In the genomic region with DNA sequence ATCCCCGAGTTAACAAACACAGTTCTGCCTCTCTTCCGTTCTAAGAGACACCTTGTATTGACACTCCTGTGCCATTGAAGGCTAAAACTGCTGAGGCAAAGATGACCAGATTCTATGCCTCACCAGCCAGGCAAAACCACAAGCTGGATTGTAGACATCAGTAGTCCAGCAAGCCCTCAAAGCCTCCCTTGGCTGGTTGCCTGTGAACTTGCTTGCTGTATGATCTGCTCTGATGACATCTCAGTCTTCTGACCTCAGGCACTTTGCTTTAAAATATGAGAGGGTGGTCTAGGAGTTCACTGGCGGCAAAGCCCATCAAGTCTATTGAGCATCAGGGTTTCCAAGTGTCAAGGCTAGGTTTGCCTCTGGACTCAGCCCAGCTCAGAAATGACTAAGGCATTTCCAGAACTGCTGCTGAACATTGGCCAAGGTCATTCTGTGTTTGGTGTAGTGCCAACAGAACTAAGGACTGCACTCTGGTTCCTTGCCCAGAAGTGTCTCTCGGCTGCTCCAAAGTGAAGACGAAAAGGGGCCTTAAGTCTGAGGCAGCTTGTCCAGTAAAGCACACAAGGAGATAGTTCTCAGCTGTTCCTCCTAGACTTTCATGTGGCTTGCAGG, we compare ENCODE assay signal across 9 mouse cellular contexts.
DNase-seq lines count a peak whose midpoint lies in the region; ATAC-seq lines count a peak whose summit lies in the region.
"Had no signal": no experiment of that assay in that cellular context is flagged by ENCODE, and none has a peak within 500 bp of the region (broad histone marks: within the 10 kb centered on the region; RNA-seq: fewer than 3 reads in every experiment).

No protein-coding gene starts in this region.

- no peak overlapping the region for H3K9ac ChIP-seq in embryonic facial prominence, embryonic 14.5 days (ENCODE audit: low read depth, low read length)
- no peak overlapping the region for H3K9ac ChIP-seq in stomach, embryonic 16.5 days (ENCODE audit: low read length)
- no peak overlapping the region for H3K9ac ChIP-seq in midbrain, embryonic 16.5 days (ENCODE audit: low read depth, low read length)
- H3K9ac ChIP-seq: hindbrain, embryonic 15.5 days had no signal

- H3K27ac ChIP-seq in embryonic facial prominence, embryonic 14.5 days (replicated peaks; ENCODE audit: low read depth, low read length) = no peak overlapping the region
- H3K27ac ChIP-seq in embryonic facial prominence, embryonic 10.5 days (replicated peaks) = no peak overlapping the region
- 0 out of 2 replicates have a peak overlapping the region, but pooled peaks have one; percentile 1 for H3K27ac ChIP-seq in stomach, embryonic 16.5 days (ENCODE audit: low read length)
- H3K27ac ChIP-seq in midbrain, embryonic 16.5 days (ENCODE audit: low read length) = no peak overlapping the region
- H3K27ac ChIP-seq: hindbrain, embryonic 15.5 days had no signal

- WGBS in embryonic facial prominence, embryonic 14.5 days = 74% methylated on average over 5 of the region's 5 CpGs
- WGBS in embryonic facial prominence, embryonic 10.5 days = 91% methylated on average over 5 of the region's 5 CpGs
- 57% methylated on average over 5 of the region's 5 CpGs for WGBS in stomach, embryonic 16.5 days
- 82% methylated on average over 5 of the region's 5 CpGs for WGBS in midbrain, embryonic 16.5 days

- no peak overlapping the region for H3K4me3 ChIP-seq in embryonic facial prominence, embryonic 14.5 days (ENCODE audit: low read depth, low read length)
- H3K4me3 ChIP-seq in embryonic facial prominence, embryonic 10.5 days = no peak overlapping the region
- no peak overlapping the region for H3K4me3 ChIP-seq in stomach, embryonic 16.5 days (replicated peaks; ENCODE audit: low read length)
- no peak overlapping the region for H3K4me3 ChIP-seq in midbrain, embryonic 16.5 days (ENCODE audit: low read depth, low read length)
- H3K4me3 ChIP-seq: hindbrain, embryonic 15.5 days had no signal

- peak; percentile 31 for DNase-seq in embryonic facial prominence, embryonic 14.5 days (ENCODE audit: low spot score)
- no peak for DNase-seq in embryonic facial prominence, embryonic 10.5 days (ENCODE audit: low spot score)
- DNase-seq in 3134 (ENCODE audit: extremely low read depth, insufficient read length, low spot score) = peak; percentile 65
- peak; percentile 59 to 60 for DNase-seq in gastrocnemius, adult 8-10 months (ENCODE audit: low spot score in 2 of 2)
- DNase-seq in kidney, postnatal 10 days = peak; percentile 86

- no peaks in the 10 kb centered on the region for H3K9me3 ChIP-seq in embryonic facial prominence, embryonic 14.5 days (ENCODE audit: control insufficient read depth, low read length)
- no peaks in the 10 kb centered on the region for H3K9me3 ChIP-seq in embryonic facial prominence, embryonic 10.5 days
- no peaks in the 10 kb centered on the region for H3K9me3 ChIP-seq in stomach, embryonic 16.5 days (replicated peaks; ENCODE audit: control insufficient read depth, low read length)
- no peaks in the 10 kb centered on the region for H3K9me3 ChIP-seq in midbrain, embryonic 16.5 days (replicated peaks; ENCODE audit: control insufficient read depth, low read length, poor library complexity, severe bottlenecking)
- H3K9me3 ChIP-seq: hindbrain, embryonic 15.5 days had no signal

- no peak for ATAC-seq in embryonic facial prominence, embryonic 14.5 days (ENCODE audit: low read depth)
- ATAC-seq in stomach, embryonic 16.5 days (ENCODE audit: insufficient read depth, low FRiP score) = peak; percentile 86
- ATAC-seq in midbrain, embryonic 16.5 days = no peak
- ATAC-seq in megakaryocyte progenitor cell, adult 5-6 weeks (replicated peaks; ENCODE audit: poor library complexity) = no peak

- no peaks in the 10 kb centered on the region for H3K27me3 ChIP-seq in embryonic facial prominence, embryonic 14.5 days (replicated peaks; ENCODE audit: control insufficient read depth, insufficient read depth, low read length)
- no peaks in the 10 kb centered on the region for H3K27me3 ChIP-seq in embryonic facial prominence, embryonic 10.5 days (replicated peaks; ENCODE audit: low read depth, poor library complexity, severe bottlenecking)
- H3K27me3 ChIP-seq in stomach, embryonic 16.5 days (ENCODE audit: control insufficient read depth, insufficient read depth, low read length) = no peaks in the 10 kb centered on the region
- H3K27me3 ChIP-seq in midbrain, embryonic 16.5 days (ENCODE audit: control insufficient read depth, insufficient read depth, low read depth, low read length) = no peaks in the 10 kb centered on the region
- H3K27me3 ChIP-seq: hindbrain, embryonic 15.5 days had no signal

- H3K4me1 ChIP-seq in embryonic facial prominence, embryonic 14.5 days (ENCODE audit: control insufficient read depth, insufficient read depth, low read length) = no peaks in the 10 kb centered on the region
- no peaks in the 10 kb centered on the region for H3K4me1 ChIP-seq in embryonic facial prominence, embryonic 10.5 days
- H3K4me1 ChIP-seq in stomach, embryonic 16.5 days (ENCODE audit: control insufficient read depth, insufficient read depth, low read length) = peaks cover 11% of the 10 kb centered on the region
- no peaks in the 10 kb centered on the region for H3K4me1 ChIP-seq in midbrain, embryonic 16.5 days (ENCODE audit: control insufficient read depth, insufficient read depth, low read length)
- H3K4me1 ChIP-seq: hindbrain, embryonic 15.5 days had no signal

- H3K36me3 ChIP-seq in embryonic facial prominence, embryonic 14.5 days (ENCODE audit: control insufficient read depth, insufficient read depth, low read length) = no peaks in the 10 kb centered on the region
- H3K36me3 ChIP-seq in embryonic facial prominence, embryonic 10.5 days (replicated peaks) = no peaks in the 10 kb centered on the region
- no peaks in the 10 kb centered on the region for H3K36me3 ChIP-seq in stomach, embryonic 16.5 days (ENCODE audit: control insufficient read depth, insufficient read depth, low read length)
- no peaks in the 10 kb centered on the region for H3K36me3 ChIP-seq in midbrain, embryonic 16.5 days (ENCODE audit: control insufficient read depth, insufficient read depth, low read length)
- H3K36me3 ChIP-seq: hindbrain, embryonic 15.5 days had no signal

- no peak overlapping the region for H3K4me2 ChIP-seq in embryonic facial prominence, embryonic 14.5 days (ENCODE audit: low read depth, low read length)
- H3K4me2 ChIP-seq in stomach, embryonic 16.5 days (ENCODE audit: low read depth, low read length) = no peak overlapping the region
- H3K4me2 ChIP-seq in midbrain, embryonic 16.5 days (ENCODE audit: low read length) = no peak overlapping the region
- H3K4me2 ChIP-seq: hindbrain, embryonic 15.5 days had no signal
